Mouse (Mus musculus) gastrocnemius, adult 8-10 months (tissue): Measurements from ENCODE around the gene Actb. TPM values are rescaled to one million over a fixed set of nuclear protein-coding genes. Genes with fewer than 3 reads are reported as not detected.

Source experiments
- DNase-seq, 2 experiments: peaks; one replicate each; pipeline ENCODE4 v3.0.0; 2022; ENCODE audit warnings: low spot score in 2 of 2
- total RNA-seq, 4 experiments: library from RNA; stranded (reverse); gene quantifications; 2 replicates each; pipeline ENCODE4 v1.2.4; 2022

Gene Actb
- total RNA-seq, 4 experiments from 2014 or later = 301 to 406 (median 351) TPM

DNA sequence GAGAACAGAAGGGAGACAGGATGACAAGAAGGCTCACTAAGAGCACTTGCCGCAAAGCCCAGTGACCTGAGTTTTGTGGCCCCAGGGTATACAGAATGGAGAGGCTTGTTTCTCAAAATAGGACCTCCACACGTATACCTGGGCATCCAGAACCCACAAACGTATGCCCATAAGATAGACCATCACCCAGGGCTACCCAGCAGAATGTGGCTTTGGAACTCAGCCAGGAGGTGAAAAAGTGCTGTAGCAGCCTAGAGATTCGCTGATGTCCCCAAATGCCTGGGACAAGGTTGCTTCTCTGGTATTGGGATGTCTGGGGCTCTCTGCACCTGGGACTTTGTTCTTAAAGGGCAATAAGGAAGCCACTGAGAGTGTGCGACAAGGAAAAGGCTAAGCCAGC, 15.7 kb upstream of the Actb start:
- DNase-seq = no peak

DNA sequence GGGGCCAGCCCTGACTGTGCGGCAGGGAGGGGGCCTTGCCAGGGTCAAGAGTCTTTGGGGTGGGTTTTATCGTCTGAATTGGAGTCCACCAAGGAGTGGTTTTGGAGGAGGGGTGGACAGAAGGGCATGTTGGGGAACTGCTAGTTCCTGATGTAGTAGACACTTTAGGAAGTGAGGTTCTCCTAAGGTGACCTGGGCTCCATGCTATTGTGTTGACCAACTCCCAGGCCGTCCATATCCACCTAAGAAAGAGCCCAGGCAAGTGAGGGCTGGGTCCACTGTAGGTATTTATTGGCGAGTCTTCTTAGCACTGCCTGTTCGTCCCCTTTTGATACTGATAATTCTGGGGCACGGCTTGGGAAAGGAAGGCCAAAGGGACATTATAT, 14.5 kb upstream of the Actb start:
- no peak for DNase-seq

DNA sequence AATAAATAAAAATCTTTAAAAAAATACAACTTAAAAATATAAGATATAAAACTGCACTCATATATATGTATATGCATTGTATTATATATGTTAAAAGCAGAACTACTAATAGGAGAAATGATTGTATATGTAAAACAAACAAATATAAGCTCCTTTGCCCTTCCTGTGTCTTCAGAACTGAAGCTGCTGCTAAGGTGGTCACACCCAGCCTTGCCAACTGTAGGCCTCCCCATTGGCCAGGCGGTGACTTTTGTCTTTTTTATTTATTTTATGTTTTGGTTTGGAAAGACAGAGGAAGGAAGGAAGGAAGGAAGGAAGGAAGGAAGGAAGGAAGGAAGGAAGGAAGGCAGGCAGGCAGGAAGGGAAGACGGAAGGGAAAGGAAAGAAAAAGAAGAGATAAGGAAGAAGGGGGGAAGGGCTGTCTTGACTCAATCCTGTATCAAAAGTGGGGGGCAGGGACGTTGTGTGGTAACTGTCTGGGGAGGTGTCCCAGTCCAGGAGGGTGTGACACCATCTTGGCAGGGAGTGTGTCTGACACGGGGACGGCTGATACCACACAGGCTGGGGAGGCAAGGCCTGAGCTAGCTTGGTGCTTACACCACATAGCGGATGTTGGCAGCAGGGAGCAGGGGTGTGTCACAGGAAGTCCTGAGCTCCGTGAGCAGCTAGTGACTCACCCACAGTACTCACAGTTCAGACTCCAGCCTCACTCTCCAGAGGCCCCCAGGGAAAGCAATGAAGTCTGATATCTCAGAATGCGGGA, 13.9 kb upstream of the Actb start:
- DNase-seq = peak; percentile 75 to 80

- no peak for DNase-seq
These were observed 10.8 kb upstream of the Actb start for GRCm38 (mm10) chr5:142917402-142917801.

GRCm38 (mm10) chr5:142916593-142916992, 10.0 kb upstream of the Actb start:
- DNase-seq = peak; percentile 80 to 87

GRCm38 (mm10) chr5:142915231-142915630, 8.7 kb upstream of the Actb start:
- no peak for DNase-seq

DNA sequence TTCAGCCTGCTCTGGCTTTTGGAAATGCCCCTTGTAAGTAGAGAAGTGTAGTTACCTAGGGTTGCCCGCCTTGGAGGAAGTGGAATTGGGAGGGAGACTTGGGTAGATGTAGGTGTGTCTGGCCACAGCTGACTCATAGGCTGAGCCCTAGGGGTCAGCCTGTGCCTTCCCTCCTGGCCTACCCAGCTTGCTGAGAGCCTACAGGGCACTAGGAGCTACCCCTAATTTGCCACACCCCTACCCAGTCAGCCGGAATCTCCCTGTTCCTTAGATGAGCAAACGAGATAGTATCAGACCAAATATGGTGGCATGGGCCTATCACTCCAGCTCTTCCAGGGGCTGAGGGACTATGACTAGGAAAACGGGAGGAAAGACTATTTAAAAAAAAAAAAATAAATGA, 6.2 kb upstream of the Actb start:
- no peak for DNase-seq

DNA sequence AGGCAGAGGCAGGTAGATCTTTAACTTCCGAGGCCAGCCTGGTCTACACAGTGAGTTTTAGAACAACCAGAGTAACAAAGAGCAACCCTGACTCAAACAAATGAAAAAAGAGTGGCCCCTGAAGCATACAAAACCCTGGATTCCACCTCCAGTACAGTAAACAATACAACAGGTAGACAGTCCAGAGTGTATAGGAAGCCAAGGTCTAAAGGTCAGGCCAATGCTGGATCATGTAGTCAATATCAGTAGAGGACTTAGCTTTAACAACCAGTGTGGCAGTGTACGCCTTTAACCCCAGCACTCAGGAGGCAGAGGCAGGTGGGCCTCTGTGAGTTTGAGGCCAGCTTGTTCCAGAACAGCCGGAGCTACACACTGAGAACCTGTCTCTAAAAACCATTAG, 5.8 kb upstream of the Actb start:
- no peak for DNase-seq

GRCm38 (mm10) chr5:142911629-142912028, 5.1 kb upstream of the Actb start:
- no peak for DNase-seq

GRCm38 (mm10) chr5:142909576-142910278, 3.2 kb upstream of the Actb start:
- peak; percentile 41 to 47 for DNase-seq

DNA sequence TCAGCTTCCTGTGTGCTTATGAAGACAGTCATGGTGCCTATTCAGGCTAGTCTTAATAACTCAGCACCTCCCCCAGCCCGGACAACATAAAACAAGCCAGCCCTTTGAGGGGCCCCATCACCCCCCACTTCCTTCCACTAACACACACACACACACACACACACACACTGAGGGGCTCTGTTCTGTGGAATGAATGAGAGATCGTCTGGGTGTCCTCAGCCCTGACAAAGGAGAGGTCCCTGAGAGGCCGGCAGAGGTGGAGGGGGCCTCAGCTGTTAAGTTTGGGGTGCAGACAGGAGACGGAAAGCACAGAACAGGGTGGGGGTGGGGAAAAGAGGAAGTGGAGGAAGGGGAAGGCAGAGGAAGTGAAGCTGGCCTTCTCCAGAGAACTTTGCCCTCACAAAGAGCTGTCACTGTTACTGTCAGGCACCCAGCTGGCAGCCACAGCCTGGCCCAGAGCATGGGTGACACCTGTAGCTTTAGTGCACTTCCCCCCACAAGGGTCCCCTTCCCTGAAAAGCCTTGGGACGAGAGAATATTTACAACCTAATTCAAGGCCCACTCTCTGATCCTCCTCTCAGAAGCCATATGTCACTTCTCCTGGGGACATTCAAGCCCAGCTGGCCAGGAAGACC, 2.5 kb upstream of the Actb start:
- DNase-seq = no peak

- DNase-seq = peak; percentile 76 to 85
These were observed 1.4 kb upstream of the Actb start for GRCm38 (mm10) chr5:142907803-142908559.

DNA sequence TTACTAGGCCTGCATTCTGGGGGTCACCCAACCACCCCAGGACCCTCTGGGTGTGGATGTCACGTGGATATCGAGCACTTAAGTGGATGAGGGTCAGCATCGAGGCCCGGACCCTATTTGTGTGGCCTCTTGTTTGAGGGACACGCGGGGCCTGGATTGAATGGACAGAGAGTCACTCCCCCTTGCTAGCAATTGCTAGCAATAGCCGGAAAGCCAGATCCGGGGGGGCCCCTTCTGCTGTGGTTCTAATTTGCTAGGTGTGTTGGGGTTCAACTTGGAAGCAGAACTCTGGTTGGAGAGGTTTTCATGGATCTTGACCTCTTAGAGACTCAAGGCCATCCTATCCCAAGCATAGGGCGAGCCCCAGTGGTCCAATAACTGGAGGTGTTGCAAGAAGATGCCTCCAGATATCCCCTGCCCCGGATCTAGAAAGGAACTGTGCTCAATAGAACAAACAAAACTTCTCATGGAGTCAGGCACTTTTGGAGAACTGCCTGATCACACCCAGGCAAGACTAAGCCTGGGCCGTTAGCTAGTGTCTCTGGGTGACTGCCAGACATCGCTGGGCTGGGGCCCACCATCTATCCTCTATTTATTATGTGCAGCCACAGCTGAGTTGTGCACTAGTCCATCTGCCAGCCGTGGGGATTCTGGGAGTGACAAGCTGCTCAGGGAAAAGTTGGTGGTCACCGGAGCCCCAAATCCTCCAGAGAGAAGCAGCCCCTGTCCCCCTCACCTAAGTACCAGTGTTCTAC, 671 bp upstream of the Actb start:
- DNase-seq = peak; percentile 55 to 70

DNA sequence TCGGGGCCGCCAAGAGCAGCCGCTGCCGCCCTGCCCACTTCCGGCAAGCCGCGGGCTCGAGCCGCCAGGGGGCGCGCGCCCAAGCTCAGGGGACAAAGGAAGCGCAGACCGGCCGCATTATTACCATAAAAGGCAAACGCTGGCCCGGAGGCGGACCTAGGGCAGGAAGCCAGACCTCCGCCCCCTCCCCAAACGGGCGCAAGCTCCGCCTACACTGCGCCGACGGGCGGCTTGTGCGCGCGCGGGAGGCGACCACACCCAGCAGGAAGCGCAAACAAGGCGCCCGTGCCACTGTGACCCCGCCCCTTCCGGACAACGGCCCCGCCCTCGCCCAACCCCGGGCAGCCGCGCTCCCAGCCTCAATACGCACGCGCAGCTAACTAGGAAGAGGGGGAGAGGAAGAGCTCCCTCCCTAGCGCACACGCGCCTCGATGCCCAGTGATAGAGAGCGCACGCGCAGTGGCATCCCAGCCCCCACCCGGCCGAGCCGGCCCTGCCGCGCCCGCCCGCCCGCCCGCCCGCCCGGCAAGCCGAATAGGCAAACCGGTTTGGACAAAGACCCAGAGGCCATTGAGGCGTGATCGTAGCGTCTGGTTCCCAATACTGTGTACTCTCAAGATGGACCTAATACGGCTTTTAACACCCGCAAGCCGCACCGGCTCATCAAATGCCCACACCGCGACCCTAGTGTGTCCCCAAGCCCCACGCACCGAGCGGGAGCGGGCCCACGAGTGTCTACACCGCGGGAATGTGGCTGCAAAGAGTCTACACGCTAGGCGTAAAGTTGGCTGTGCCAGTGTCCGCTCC, 626 bp downstream of the Actb start:
- peak; percentile 98 to 99 for DNase-seq

- peak in 1 of 2 experiments; percentile 19 for DNase-seq
These were observed 1.4 kb downstream of the Actb start for GRCm38 (mm10) chr5:142905038-142905695.

GRCm38 (mm10) chr5:142904208-142905037, 2.1 kb downstream of the Actb start:
- no peak for DNase-seq

GRCm38 (mm10) chr5:142903470-142904207, 2.9 kb downstream of the Actb start:
- DNase-seq = no peak
